Mouse (Mus musculus) limb, embryonic 11.5 days (tissue): Measurements from ENCODE around the gene Tmem198. TPM values are rescaled to one million over a fixed set of nuclear protein-coding genes. Genes with fewer than 3 reads are reported as not detected.

Experiments used
- ATAC-seq: fragments of 200-750 bp; cut with Nextera tagmentation; 2 replicates; pipeline ENCODE4 v1.8.0; 2017; ENCODE audit warnings: low read depth; ENCODE audit not compliant: insufficient number of reproducible peaks, low FRiP score, low TSS enrichment
- DNase-seq: peaks from one replicate; pipeline ENCODE4 v3.0.0-alpha.2; 2015; ENCODE audit warnings: low spot score
- H3K27ac ChIP-seq: fragments of 300-500 bp; sonication (generic); replicated peaks from 2 replicates; pipeline ENCODE4 v1.5.1; 2014; ENCODE audit warnings: low read depth, mild to moderate bottlenecking, low read length
- H3K27me3 ChIP-seq: fragments of 300-500 bp; sonication (generic); 2 replicates; pipeline ENCODE4 v1.6.1; 2014; ENCODE audit warnings: mild to moderate bottlenecking, low read length, mixed read lengths; ENCODE audit not compliant: control insufficient read depth, insufficient read depth
- H3K36me3 ChIP-seq: fragments of 300-500 bp; sonication (generic); 2 replicates; pipeline ENCODE4 v1.6.1; 2014; ENCODE audit warnings: mild to moderate bottlenecking, low read length, moderate library complexity, mixed read lengths; ENCODE audit not compliant: control insufficient read depth, insufficient read depth
- H3K4me1 ChIP-seq: fragments of 300-500 bp; sonication (generic); 2 replicates; pipeline ENCODE4 v1.6.1; 2014; ENCODE audit warnings: low read length, mixed read lengths; ENCODE audit not compliant: control insufficient read depth, insufficient read depth
- H3K4me2 ChIP-seq: fragments of 300-500 bp; sonication (generic); 2 replicates; pipeline ENCODE4 v1.6.1; 2014; ENCODE audit warnings: low read depth, mild to moderate bottlenecking, moderate library complexity; ENCODE audit not compliant: severe bottlenecking
- H3K4me3 ChIP-seq: fragments of 300-500 bp; sonication (generic); 2 replicates; pipeline ENCODE4 v1.5.1; 2014; ENCODE audit warnings: low read depth, low read length
- H3K9ac ChIP-seq: fragments of 300-500 bp; sonication (generic); 2 replicates; pipeline ENCODE4 v1.6.1; 2014; ENCODE audit warnings: mild to moderate bottlenecking, low read length
- H3K9me3 ChIP-seq: fragments of 300-500 bp; sonication (generic); 2 replicates; pipeline ENCODE4 v1.6.1; 2016; ENCODE audit warnings: low read length; ENCODE audit not compliant: control insufficient read depth
- WGBS: fragments of 180-500 bp; shearing (Covaris S2); extraction: QIAGEN DNeasy Blood & Tissue Kit; methylation state at CpG from one replicate; pipeline ENCODE4 v1.1.7; 2014; 5-methylcytosine and 5-hydroxymethylcytosine counted together
- polyA plus RNA-seq: library from polyadenylated mRNA; unstranded; fragments of >200 nt; fragmentation: Nextera tagmentation; extraction: Ambion mirVana; gene quantifications from 2 replicates; pipeline ENCODE4 v1.2.1, GENCODE M21; 2014

Gene Tmem198
- polyA plus RNA-seq, 1 experiment from 2014 or later, result 0.17 TPM

- no peak for DNase-seq
- Histone ChIP-seq H3K9ac (no peak overlapping the region), H3K4me3 (no peak overlapping the region), H3K27ac (no peak overlapping the region), H3K36me3 (no peaks in the 10 kb centered on the region), H3K4me2 (peak overlapping the region; percentile 13; the same call in 1 of the 2 replicates), H3K4me1 (peaks cover 77% of the 10 kb centered on the region), H3K27me3 (peaks cover 55% of the 10 kb centered on the region), H3K9me3 (no peaks in the 10 kb centered on the region)
- 0% methylated on average over 14 of the region's 14 CpGs for WGBS
- no peak for ATAC-seq
Measured at GRCm38 (mm10) chr1:75448937-75449336, 30.4 kb upstream of the Tmem198 start.

- WGBS, result under 1% methylated on average over 8 of the region's 8 CpGs
- no peaks in the 10 kb centered on the region for H3K36me3 ChIP-seq
- H3K4me2 ChIP-seq, result peak overlapping the region; percentile 59
- DNase-seq, result no peak
- H3K9me3 ChIP-seq, result no peaks in the 10 kb centered on the region
- H3K4me3 ChIP-seq, result no peak overlapping the region; the same call in 1 of the 2 replicates
- H3K4me1 ChIP-seq, result peaks cover 78% of the 10 kb centered on the region
- H3K9ac ChIP-seq, result no peak overlapping the region
- peaks cover 54% of the 10 kb centered on the region for H3K27me3 ChIP-seq
- H3K27ac ChIP-seq, result no peak overlapping the region
- ATAC-seq, result no peak
Measured at GRCm38 (mm10) chr1:75449377-75450135, 29.8 kb upstream of the Tmem198 start.

- H3K4me1 ChIP-seq, result peaks cover 71% of the 10 kb centered on the region
- no peak within 1 kb of the TSS for H3K27ac ChIP-seq
- H3K9ac ChIP-seq, result peak within 1 kb of the TSS; percentile 40
- H3K4me2 ChIP-seq, result peak within 1 kb of the TSS; percentile 59
- H3K9me3 ChIP-seq, result no peaks in the 10 kb centered on the region
- no peaks in the 10 kb centered on the region for H3K36me3 ChIP-seq
- under 1% methylated on average over 35 of the region's 35 CpGs for WGBS
- ATAC-seq, result no peak
- peaks cover 48% of the 10 kb centered on the region for H3K27me3 ChIP-seq
- peak within 1 kb of the TSS; percentile 23 for H3K4me3 ChIP-seq
- peak; percentile 47 for DNase-seq
Measured at GRCm38 (mm10) chr1:75450314-75451005, 28.9 kb upstream of the Tmem198 start, which contains the start of gene Asic4. Gene Asic4, plus strand, starts transcription at chr1:75450436.

- Histone ChIP-seq H3K27me3 (peaks cover 46% of the 10 kb centered on the region), H3K27ac (no peak overlapping the region), H3K36me3 (no peaks in the 10 kb centered on the region), H3K4me1 (peaks cover 72% of the 10 kb centered on the region), H3K4me3 (no peak overlapping the region), H3K4me2 (no peak overlapping the region), H3K9ac (no peak overlapping the region), H3K9me3 (no peaks in the 10 kb centered on the region)
- 75% methylated on average over 5 of the region's 5 CpGs for WGBS
- ATAC-seq, result no peak
- no peak for DNase-seq
Measured at GRCm38 (mm10) chr1:75451900-75452299, 27.4 kb upstream of the Tmem198 start.

GRCm38 (mm10) chr1:75455433-75455832, 23.9 kb upstream of the Tmem198 start:
- WGBS, result 69% methylated on average over 3 of the region's 3 CpGs
- Histone ChIP-seq H3K4me3 (no peak overlapping the region), H3K27ac (no peak overlapping the region), H3K27me3 (peaks cover 28% of the 10 kb centered on the region), H3K4me2 (no peak overlapping the region), H3K9ac (no peak overlapping the region), H3K36me3 (no peaks in the 10 kb centered on the region), H3K4me1 (peaks cover 55% of the 10 kb centered on the region), H3K9me3 (no peaks in the 10 kb centered on the region)
- no peak for ATAC-seq
- no peak for DNase-seq

- H3K4me1 ChIP-seq, result peaks cover 50% of the 10 kb centered on the region
- H3K4me3 ChIP-seq, result no peak overlapping the region
- no peaks in the 10 kb centered on the region for H3K36me3 ChIP-seq
- H3K4me2 ChIP-seq, result no peak overlapping the region
- no peak overlapping the region for H3K9ac ChIP-seq
- H3K27ac ChIP-seq, result no peak overlapping the region
- ATAC-seq (no peak), DNase-seq (no peak)
- 12% methylated on average over 5 of the region's 5 CpGs for WGBS
- no peaks in the 10 kb centered on the region for H3K9me3 ChIP-seq
- peaks cover 23% of the 10 kb centered on the region for H3K27me3 ChIP-seq
Measured at GRCm38 (mm10) chr1:75455948-75456347, 23.4 kb upstream of the Tmem198 start.

- Histone ChIP-seq H3K27me3 (peaks cover 15% of the 10 kb centered on the region), H3K36me3 (no peaks in the 10 kb centered on the region), H3K9me3 (no peaks in the 10 kb centered on the region), H3K4me1 (peaks cover 48% of the 10 kb centered on the region), H3K27ac (no peak overlapping the region), H3K4me3 (no peak overlapping the region), H3K4me2 (no peak overlapping the region), H3K9ac (no peak overlapping the region)
- DNase-seq, result peak; percentile 69
- ATAC-seq, result no peak
- WGBS, result 1% methylated on average over 14 of the region's 14 CpGs
Measured at GRCm38 (mm10) chr1:75456746-75457564, 22.4 kb upstream of the Tmem198 start.

- 0% methylated on average over 9 of the region's 10 CpGs for WGBS
- H3K9me3 ChIP-seq, result no peaks in the 10 kb centered on the region
- peaks cover 9% of the 10 kb centered on the region for H3K27me3 ChIP-seq
- no peak overlapping the region for H3K4me3 ChIP-seq
- peaks cover 48% of the 10 kb centered on the region for H3K4me1 ChIP-seq
- H3K4me2 ChIP-seq, result peak overlapping the region; percentile 63; the same call in 1 of the 2 replicates
- ATAC-seq (0 out of 2 replicates have a peak, but pooled peaks have one; percentile 2), DNase-seq (no peak)
- no peak overlapping the region for H3K9ac ChIP-seq
- H3K27ac ChIP-seq, result no peak overlapping the region
- no peaks in the 10 kb centered on the region for H3K36me3 ChIP-seq
Measured at GRCm38 (mm10) chr1:75457710-75458024, 21.7 kb upstream of the Tmem198 start.
